Mouse (Mus musculus) heart, adult 18-20 months (tissue): Measurements from ENCODE around the gene Pkp1. TPM values are rescaled to one million over a fixed set of nuclear protein-coding genes. Genes with fewer than 3 reads are reported as not detected.
A peak's percentile ranks its signal among the peaks of the same experiment; 100 is the strongest.

Experiments
- DNase-seq, 2 experiments: peaks; one replicate each; pipeline ENCODE4 v3.0.0; 2021 to 2022; ENCODE audit warnings: mixed read lengths in 1 of 2
- total RNA-seq, 2 experiments: library from RNA; stranded (reverse); gene quantifications; 2 replicates each; pipeline ENCODE4 v1.2.3; 2021

The Pkp1 gene
- total RNA-seq, 2 experiments from 2014 or later = not detected

GRCm38 (mm10) chr1:135856070-135856469, 62.9 kb downstream of the Pkp1 start:
- peak in 1 of 2 experiments; percentile 21 for DNase-seq

- peak in 1 of 2 experiments; percentile 9 for DNase-seq
Measured at GRCm38 (mm10) chr1:135855344-135855687, 63.7 kb downstream of the Pkp1 start.

- DNase-seq = peak; percentile 22 to 23
Measured at GRCm38 (mm10) chr1:135854591-135855343, 64.2 kb downstream of the Pkp1 start.

GRCm38 (mm10) chr1:135853200-135853599, 65.8 kb downstream of the Pkp1 start:
- peak in 1 of 2 experiments; percentile 7 for DNase-seq

GRCm38 (mm10) chr1:135852044-135852756, 66.8 kb downstream of the Pkp1 start:
- DNase-seq = peak in 1 of 2 experiments; percentile 12

GRCm38 (mm10) chr1:135850722-135851512, 68.1 kb downstream of the Pkp1 start:
- DNase-seq = peak in 1 of 2 experiments; percentile 66

- peak; percentile 75 to 77 for DNase-seq
Measured at GRCm38 (mm10) chr1:135847611-135848351, 71.2 kb downstream of the Pkp1 start.

GRCm38 (mm10) chr1:135847139-135847562, 71.9 kb downstream of the Pkp1 start:
- DNase-seq = peak in 1 of 2 experiments; percentile 70

DNA sequence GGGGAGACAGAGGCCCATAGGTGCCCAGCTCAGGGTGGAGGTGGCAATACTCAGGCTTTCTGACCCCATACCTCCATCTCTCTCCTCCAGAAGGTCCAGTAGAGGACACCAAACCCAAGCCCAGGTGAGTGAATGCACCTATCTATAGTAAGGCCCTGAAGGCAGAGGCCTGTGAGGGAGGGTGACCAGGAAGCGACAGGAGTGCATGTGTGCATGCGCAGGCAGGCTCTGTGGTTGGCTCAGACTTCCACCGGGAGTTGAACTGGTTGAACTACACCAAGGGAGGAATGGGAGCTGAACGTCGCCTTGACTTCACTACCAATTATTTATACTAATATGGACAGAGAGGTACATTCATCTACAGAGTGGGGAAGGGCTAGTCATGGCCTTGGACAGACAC, 72.4 kb downstream of the Pkp1 start:
- peak in 1 of 2 experiments; percentile 8 for DNase-seq

- peak; percentile 60 to 75 for DNase-seq
Measured at GRCm38 (mm10) chr1:135844481-135844880, 74.5 kb downstream of the Pkp1 start.

DNA sequence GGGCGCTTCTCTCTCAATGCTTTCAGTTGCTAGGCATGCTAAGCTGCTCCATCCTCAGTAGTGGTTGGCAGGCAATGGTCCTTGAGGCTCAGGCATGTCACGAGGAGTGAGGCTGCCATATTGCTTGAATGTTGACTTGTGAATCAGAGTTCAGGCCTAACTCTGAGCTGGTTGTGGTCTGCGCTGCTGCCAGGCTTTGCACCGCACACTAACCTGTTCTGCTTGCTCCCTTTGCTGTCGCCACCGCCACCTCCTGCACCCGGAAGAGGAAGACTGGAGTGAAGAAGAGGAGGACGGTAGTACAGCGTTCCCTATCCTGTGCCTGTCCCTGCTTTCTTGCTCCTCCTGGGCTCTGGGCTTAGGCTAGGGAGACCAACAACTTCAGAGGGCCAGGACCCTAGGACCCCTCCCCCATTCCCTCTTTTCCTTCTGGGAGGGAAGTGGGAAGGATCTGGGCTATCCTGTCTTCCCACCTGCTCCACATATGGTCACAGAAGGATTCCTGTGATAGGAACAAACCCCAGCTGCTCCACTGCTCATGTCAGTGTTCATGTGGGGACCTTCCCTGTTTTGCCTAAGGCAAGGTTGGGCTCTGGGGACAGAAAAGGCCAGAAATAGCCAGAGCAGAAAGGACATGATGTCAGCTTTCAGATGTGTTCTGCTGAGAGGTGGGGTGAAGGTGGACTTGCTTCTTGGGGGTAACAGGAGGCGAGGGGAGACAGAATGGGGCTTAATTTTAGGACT, 75.3 kb downstream of the Pkp1 start:
- peak in 1 of 2 experiments; percentile 26 for DNase-seq

GRCm38 (mm10) chr1:135840675-135841395, 78.2 kb downstream of the Pkp1 start:
- peak in 1 of 2 experiments; percentile 19 for DNase-seq

GRCm38 (mm10) chr1:135839065-135839464, 79.9 kb downstream of the Pkp1 start:
- no peak for DNase-seq

DNA sequence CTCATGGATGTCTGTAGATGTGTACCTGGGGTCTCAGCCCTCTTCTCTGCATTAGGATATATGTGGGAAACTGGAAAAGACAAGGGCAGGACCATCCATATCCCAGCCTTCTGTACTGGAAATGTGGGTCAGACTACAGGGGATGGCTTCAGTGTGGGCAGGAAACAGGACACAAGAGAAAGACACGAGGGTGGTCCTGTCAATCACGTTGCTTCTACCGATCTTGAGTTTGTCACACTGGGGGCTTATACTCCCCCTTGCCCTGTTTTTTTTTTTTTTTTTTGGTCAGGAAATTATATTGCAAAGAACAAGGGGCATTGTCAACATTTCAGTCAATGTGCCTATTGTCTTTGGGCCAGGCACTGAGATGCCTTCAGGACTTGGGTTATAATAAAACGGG, 80.4 kb downstream of the Pkp1 start:
- DNase-seq = peak in 1 of 2 experiments; percentile 26

GRCm38 (mm10) chr1:135835716-135836483, 83.1 kb downstream of the Pkp1 start, which contains the start of gene Tnnt2:
TSS of gene Tnnt2 (plus strand) at chr1:135836354.
- peak; percentile 70 to 87 for DNase-seq

DNA sequence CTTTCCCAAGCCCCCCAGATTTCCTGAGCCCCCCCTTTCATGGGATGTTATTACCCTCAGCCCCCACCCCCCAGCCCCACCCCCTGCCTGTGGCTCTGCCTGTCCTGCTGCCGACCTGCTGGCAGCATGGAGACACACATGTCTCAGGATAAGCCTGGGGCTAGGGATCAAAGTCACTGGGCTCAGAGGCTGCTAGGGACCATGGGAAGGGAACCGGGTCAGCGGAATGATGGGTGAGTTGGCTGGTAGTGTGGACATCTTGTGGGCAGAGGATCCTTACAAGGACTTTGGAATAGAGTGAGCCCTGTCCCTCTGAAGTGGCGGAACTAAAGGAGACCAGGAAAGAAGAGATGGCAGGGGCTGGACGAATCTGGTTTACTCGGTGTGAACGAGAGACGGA, 84.0 kb downstream of the Pkp1 start:
- DNase-seq = peak in 1 of 2 experiments; percentile 21

- peak in 1 of 2 experiments; percentile 30 for DNase-seq
Measured at GRCm38 (mm10) chr1:135834206-135834859, 84.7 kb downstream of the Pkp1 start.

DNA sequence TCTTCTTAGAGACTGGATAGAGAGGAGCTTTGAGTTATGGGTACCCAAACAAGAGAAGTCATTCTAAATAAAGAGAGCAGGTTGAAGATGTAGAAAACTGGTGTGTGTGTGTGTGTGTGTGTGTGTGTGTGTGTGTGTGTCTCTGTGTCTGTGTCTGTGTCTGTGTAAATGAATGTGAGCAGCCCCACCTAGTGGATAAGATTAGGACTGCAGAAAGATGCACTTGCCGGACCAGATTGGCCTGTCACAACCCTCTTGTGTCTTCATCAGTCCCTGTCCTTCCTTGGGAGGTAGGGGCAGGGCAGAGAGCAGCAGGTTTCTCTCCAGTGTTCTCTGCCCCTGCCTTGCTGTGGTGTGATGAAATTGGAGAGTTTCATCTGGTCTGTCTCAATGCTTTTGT, 90.1 kb downstream of the Pkp1 start:
- DNase-seq = peak in 1 of 2 experiments; percentile 55

- no peak for DNase-seq
Measured at GRCm38 (mm10) chr1:135821780-135822179, 97.2 kb downstream of the Pkp1 start.
